Mouse (Mus musculus): ENCODE results near the gene Prr12.

GRCm38 (mm10) chr7:45007846-45008245 lies 44.8 kb downstream of the Prr12 start:
- TF ChIP-seq CTCF (IDR thresholded peaks at IDR 0.05; ENCODE audit: extremely low read depth, insufficient read depth, insufficient read length, insufficient replicate concordance) = no peak
- no peak for TF ChIP-seq POLR2A (IDR thresholded peaks at IDR 0.05; ENCODE audit: low read depth, low read length)
